Mouse (Mus musculus) embryonic facial prominence, embryonic 14.5 days (tissue): ENCODE results near the gene Phf21a. TPM values are rescaled to one million over a fixed set of nuclear protein-coding genes. Genes with fewer than 3 reads are reported as not detected.
A peak's percentile ranks its signal among the peaks of the same experiment; 100 is the strongest.

Source experiments
- ATAC-seq: fragments of 200-750 bp; cut with Nextera tagmentation; 2 replicates; pipeline ENCODE4 v1.8.0; 2017; ENCODE audit warnings: low read depth, moderate number of reproducible peaks, moderate TSS enrichment
- DNase-seq: peaks from one replicate; pipeline ENCODE4 v3.0.0-alpha.2; 2015; ENCODE audit warnings: low spot score
- H3K27ac ChIP-seq: fragments of 300-500 bp; sonication (generic); replicated peaks from 2 replicates; pipeline ENCODE4 v1.5.1; 2014; ENCODE audit warnings: low read depth, mild to moderate bottlenecking, low read length, moderate library complexity
- H3K27me3 ChIP-seq: fragments of 300-500 bp; sonication (generic); replicated peaks from 2 replicates; pipeline ENCODE4 v1.6.1; 2014; ENCODE audit warnings: low read length; ENCODE audit not compliant: control insufficient read depth, insufficient read depth
- H3K36me3 ChIP-seq: fragments of 300-500 bp; sonication (generic); 2 replicates; pipeline ENCODE4 v1.6.1; 2014; ENCODE audit warnings: low read length, mixed read lengths; ENCODE audit not compliant: control insufficient read depth, insufficient read depth
- H3K4me1 ChIP-seq: fragments of 300-500 bp; sonication (generic); 2 replicates; pipeline ENCODE4 v1.6.1; 2014; ENCODE audit warnings: antibody characterized with exemption, low read length; ENCODE audit not compliant: control insufficient read depth, insufficient read depth
- H3K4me2 ChIP-seq: fragments of 300-500 bp; sonication (generic); 2 replicates; pipeline ENCODE4 v1.6.1; 2014; ENCODE audit warnings: low read depth, mild to moderate bottlenecking, low read length, moderate library complexity, mixed read lengths
- H3K4me3 ChIP-seq: fragments of 300-500 bp; sonication (generic); 2 replicates; pipeline ENCODE4 v1.5.1; 2014; ENCODE audit warnings: low read depth, mild to moderate bottlenecking, low read length
- H3K9ac ChIP-seq: fragments of 300-500 bp; sonication (generic); 2 replicates; pipeline ENCODE4 v1.6.1; 2014; ENCODE audit warnings: low read depth, mild to moderate bottlenecking, low read length, moderate library complexity, mixed read lengths
- H3K9me3 ChIP-seq: fragments of 300-500 bp; sonication (generic); 2 replicates; pipeline ENCODE4 v1.6.1; 2016; ENCODE audit warnings: low read length; ENCODE audit not compliant: control insufficient read depth
- WGBS: fragments of 180-500 bp; shearing (Covaris S2); extraction: QIAGEN DNeasy Blood & Tissue Kit; methylation state at CpG from one replicate; pipeline ENCODE4 v1.1.7; 2014; 5-methylcytosine and 5-hydroxymethylcytosine counted together
- polyA plus RNA-seq: library from polyadenylated mRNA; unstranded; fragments of >200 nt; fragmentation: Nextera tagmentation; extraction: Ambion mirVana; gene quantifications from 2 replicates; pipeline ENCODE4 v1.2.1, GENCODE M21; 2014

Gene Phf21a
- polyA plus RNA-seq, 1 experiment from 2014 or later = 24.8 TPM

GRCm38 (mm10) chr2:92385113-92386051 is 292.5 kb downstream of the Phf21a start:
- ATAC-seq = no peak
- no peak overlapping the region for H3K9ac ChIP-seq
- H3K4me2 ChIP-seq = no peak overlapping the region
- H3K4me3 ChIP-seq = no peak overlapping the region
- peaks cover 68% of the 10 kb centered on the region for H3K36me3 ChIP-seq
- H3K4me1 ChIP-seq = peaks cover 12% of the 10 kb centered on the region; the same call in 1 of the 2 replicates
- DNase-seq = no peak
- H3K9me3 ChIP-seq = no peaks in the 10 kb centered on the region
- WGBS = 86% methylated on average over 21 of the region's 22 CpGs
- no peaks in the 10 kb centered on the region for H3K27me3 ChIP-seq
- no peak overlapping the region for H3K27ac ChIP-seq

- DNase-seq = no peak
- Histone ChIP-seq H3K4me2 (no peak overlapping the region), H3K27me3 (no peaks in the 10 kb centered on the region), H3K27ac (no peak overlapping the region), H3K9me3 (no peaks in the 10 kb centered on the region), H3K4me3 (no peak overlapping the region), H3K4me1 (peaks cover 13% of the 10 kb centered on the region; the same call in 1 of the 2 replicates), H3K9ac (no peak overlapping the region), H3K36me3 (peaks cover 53% of the 10 kb centered on the region)
- no peak for ATAC-seq
- 92% methylated on average over 27 of the region's 30 CpGs for WGBS
Measured at GRCm38 (mm10) chr2:92386821-92387570, 294.1 kb downstream of the Phf21a start.

GRCm38 (mm10) chr2:92387646-92388045 is 294.7 kb downstream of the Phf21a start:
- Histone ChIP-seq H3K27ac (no peak overlapping the region), H3K4me3 (no peak overlapping the region), H3K9ac (no peak overlapping the region; the same call in 1 of the 2 replicates), H3K4me1 (peaks cover 20% of the 10 kb centered on the region; the same call in 1 of the 2 replicates), H3K4me2 (0 out of 2 replicates have a peak overlapping the region, but pooled peaks have one; percentile 86), H3K9me3 (no peaks in the 10 kb centered on the region), H3K27me3 (no peaks in the 10 kb centered on the region), H3K36me3 (peaks cover 47% of the 10 kb centered on the region)
- no peak for ATAC-seq
- no peak for DNase-seq
- WGBS = 71% methylated on average over 4 of the region's 4 CpGs

- 57% methylated on average over 3 of the region's 3 CpGs for WGBS
- Histone ChIP-seq H3K27ac (no peak overlapping the region), H3K9me3 (no peaks in the 10 kb centered on the region), H3K27me3 (no peaks in the 10 kb centered on the region), H3K4me1 (peaks cover 20% of the 10 kb centered on the region; the same call in 1 of the 2 replicates), H3K9ac (peak overlapping the region; percentile 76), H3K4me2 (peak overlapping the region; percentile 86), H3K36me3 (peaks cover 42% of the 10 kb centered on the region), H3K4me3 (peak overlapping the region; percentile 73)
- ATAC-seq (no peak), DNase-seq (no peak)
Measured at GRCm38 (mm10) chr2:92388081-92388517, 295.2 kb downstream of the Phf21a start.

- under 1% methylated on average over 37 of the region's 62 CpGs for WGBS
- peaks cover 20% of the 10 kb centered on the region; the same call in 1 of the 2 replicates for H3K4me1 ChIP-seq
Measured at GRCm38 (mm10) chr2:92388891-92389641, 296.1 kb downstream of the Phf21a start.

GRCm38 (mm10) chr2:92389645-92390044 is 296.7 kb downstream of the Phf21a start:
- 4% methylated on average over 10 of the region's 10 CpGs for WGBS

More at GRCm38 (mm10) chr2:92388891-92389641, 296.1 kb downstream of the Phf21a start:
- peak overlapping the region; percentile 73 for H3K4me3 ChIP-seq
- H3K36me3 ChIP-seq = peaks cover 33% of the 10 kb centered on the region
- peak overlapping the region; percentile 86 for H3K4me2 ChIP-seq
- peak; percentile 93 for ATAC-seq
- H3K27me3 ChIP-seq = no peaks in the 10 kb centered on the region
- H3K9ac ChIP-seq = peak overlapping the region; percentile 76
- peak overlapping the region; percentile 83 for H3K27ac ChIP-seq
- H3K9me3 ChIP-seq = no peaks in the 10 kb centered on the region
- peak; percentile 97 for DNase-seq

GRCm38 (mm10) chr2:92390206-92390930 is 297.5 kb downstream of the Phf21a start:
- no peak overlapping the region; the same call in 1 of the 2 replicates for H3K27ac ChIP-seq
- no peak for ATAC-seq
- no peak overlapping the region for H3K9ac ChIP-seq
- H3K27me3 ChIP-seq = no peaks in the 10 kb centered on the region
- H3K36me3 ChIP-seq = peaks cover 20% of the 10 kb centered on the region
- H3K4me1 ChIP-seq = peaks cover 20% of the 10 kb centered on the region; the same call in 1 of the 2 replicates
- 84% methylated on average over 6 of the region's 6 CpGs for WGBS
- H3K4me3 ChIP-seq = no peak overlapping the region
- no peak for DNase-seq
- H3K4me2 ChIP-seq = no peak overlapping the region
- no peaks in the 10 kb centered on the region for H3K9me3 ChIP-seq

More at GRCm38 (mm10) chr2:92389645-92390044, 296.7 kb downstream of the Phf21a start:
- peaks cover 20% of the 10 kb centered on the region; the same call in 1 of the 2 replicates for H3K4me1 ChIP-seq
- peak overlapping the region; percentile 86 for H3K4me2 ChIP-seq
- H3K36me3 ChIP-seq = peaks cover 28% of the 10 kb centered on the region
- peak overlapping the region; percentile 73 for H3K4me3 ChIP-seq
- H3K27me3 ChIP-seq = no peaks in the 10 kb centered on the region
- H3K27ac ChIP-seq = peak overlapping the region; percentile 83; the same call in 1 of the 2 replicates
- H3K9me3 ChIP-seq = no peaks in the 10 kb centered on the region
- H3K9ac ChIP-seq = peak overlapping the region; percentile 76
- DNase-seq (no peak), ATAC-seq (no peak; the same call in 1 of the 2 replicates)
